ENCODE assay signal across 12 mouse cellular contexts in genomic region chr13:5779410-5779809, GRCm38 (mm10).
DNase-seq lines count a peak whose midpoint lies in the region; ATAC-seq lines count a peak whose summit lies in the region.
"Had no signal": no experiment of that assay in that cellular context is flagged by ENCODE, and none has a peak within 500 bp of the region (broad histone marks: within the 10 kb centered on the region; RNA-seq: fewer than 3 reads in every experiment).

No protein-coding gene starts in this region.

- H3K27ac ChIP-seq in hindbrain, embryonic 11.5 days (ENCODE audit: low read depth, low read length), result no peak overlapping the region
- no peak overlapping the region for H3K27ac ChIP-seq in hindbrain, embryonic 12.5 days
- no peak overlapping the region for H3K27ac ChIP-seq in kidney, embryonic 15.5 days
- H3K27ac ChIP-seq in kidney, embryonic 16.5 days (ENCODE audit: low read length), result no peak overlapping the region
- H3K27ac ChIP-seq: midbrain, embryonic 12.5 days had no signal

- no peaks in the 10 kb centered on the region for H3K27me3 ChIP-seq in hindbrain, embryonic 11.5 days (ENCODE audit: control insufficient read depth, insufficient read depth, low read length)
- H3K27me3 ChIP-seq in hindbrain, embryonic 12.5 days, result no peaks in the 10 kb centered on the region
- no peaks in the 10 kb centered on the region for H3K27me3 ChIP-seq in kidney, embryonic 15.5 days
- no peaks in the 10 kb centered on the region for H3K27me3 ChIP-seq in kidney, embryonic 16.5 days (ENCODE audit: insufficient read depth, low read length)
- H3K27me3 ChIP-seq: heart, embryonic 12.5 days; midbrain, embryonic 12.5 days had no signal

- H3K4me3 ChIP-seq in hindbrain, embryonic 11.5 days (ENCODE audit: low read depth, low read length), result no peak overlapping the region
- H3K4me3 ChIP-seq in hindbrain, embryonic 12.5 days, result no peak overlapping the region
- H3K4me3 ChIP-seq in kidney, embryonic 15.5 days (replicated peaks), result no peak overlapping the region
- no peak overlapping the region for H3K4me3 ChIP-seq in kidney, embryonic 16.5 days (ENCODE audit: low read length)
- H3K4me3 ChIP-seq: heart, embryonic 12.5 days; midbrain, embryonic 12.5 days had no signal

- no peaks in the 10 kb centered on the region for H3K36me3 ChIP-seq in hindbrain, embryonic 11.5 days (ENCODE audit: control insufficient read depth, insufficient read depth, low read length)
- H3K36me3 ChIP-seq in hindbrain, embryonic 12.5 days, result no peaks in the 10 kb centered on the region
- H3K36me3 ChIP-seq in kidney, embryonic 15.5 days, result no peaks in the 10 kb centered on the region
- no peaks in the 10 kb centered on the region for H3K36me3 ChIP-seq in kidney, embryonic 16.5 days (ENCODE audit: insufficient read depth, low read length)
- H3K36me3 ChIP-seq: heart, embryonic 12.5 days; midbrain, embryonic 12.5 days had no signal

- ATAC-seq in hindbrain, embryonic 11.5 days (ENCODE audit: low FRiP score), result no peak
- ATAC-seq in hindbrain, embryonic 12.5 days (ENCODE audit: low FRiP score), result no peak
- ATAC-seq in granulocyte monocyte progenitor cell, adult 5-6 weeks (replicated peaks; ENCODE audit: poor library complexity, severe bottlenecking), result peak; percentile 88
- no peak for ATAC-seq in kidney, embryonic 15.5 days (replicated peaks; ENCODE audit: low FRiP score)
- no peak for ATAC-seq in kidney, embryonic 16.5 days (ENCODE audit: low FRiP score, low TSS enrichment)

- whole genome bisulfite sequencing in hindbrain, embryonic 11.5 days, result 51% methylated on average over 4 of the region's 4 CpGs
- WGBS in hindbrain, embryonic 12.5 days, result 47% methylated on average over 4 of the region's 4 CpGs
- 41% methylated on average over 4 of the region's 4 CpGs for WGBS in kidney, embryonic 15.5 days
- 56% methylated on average over 4 of the region's 4 CpGs for WGBS in kidney, embryonic 16.5 days

- H3K9me3 ChIP-seq in hindbrain, embryonic 11.5 days (ENCODE audit: control insufficient read depth, low read length), result no peaks in the 10 kb centered on the region
- H3K9me3 ChIP-seq in hindbrain, embryonic 12.5 days (replicated peaks), result no peaks in the 10 kb centered on the region
- no peaks in the 10 kb centered on the region for H3K9me3 ChIP-seq in kidney, embryonic 15.5 days (replicated peaks)
- no peaks in the 10 kb centered on the region for H3K9me3 ChIP-seq in kidney, embryonic 16.5 days (ENCODE audit: low read length)
- H3K9me3 ChIP-seq: heart, embryonic 12.5 days; midbrain, embryonic 12.5 days had no signal

- peak; percentile 23 for DNase-seq in hindbrain, embryonic 11.5 days (ENCODE audit: low spot score)
- peak; percentile 24 for DNase-seq in 416B (ENCODE audit: low read depth)
- DNase-seq in MEL-GATA-1-ER (ENCODE audit: extremely low read depth, low read depth), result peak; percentile 27
- no peak for DNase-seq in left cerebral cortex, adult 9 months (ENCODE audit: low spot score in 2 of 2)
- DNase-seq: kidney, adult 9 months; left cerebral cortex, postnatal 4 days had no signal

- no peak overlapping the region for H3K4me2 ChIP-seq in hindbrain, embryonic 11.5 days (replicated peaks; ENCODE audit: low read depth, low read length)
- H3K4me2 ChIP-seq in hindbrain, embryonic 12.5 days (replicated peaks), result no peak overlapping the region
- no peak overlapping the region for H3K4me2 ChIP-seq in kidney, embryonic 15.5 days
- H3K4me2 ChIP-seq in kidney, embryonic 16.5 days (replicated peaks; ENCODE audit: low read depth, low read length), result no peak overlapping the region
- H3K4me2 ChIP-seq: heart, embryonic 12.5 days; midbrain, embryonic 12.5 days had no signal

- H3K9ac ChIP-seq in hindbrain, embryonic 11.5 days (ENCODE audit: low read depth, low read length), result no peak overlapping the region
- no peak overlapping the region for H3K9ac ChIP-seq in hindbrain, embryonic 12.5 days
- no peak overlapping the region for H3K9ac ChIP-seq in kidney, embryonic 15.5 days
- no peak overlapping the region for H3K9ac ChIP-seq in kidney, embryonic 16.5 days (replicated peaks; ENCODE audit: low read length)
- H3K9ac ChIP-seq: heart, embryonic 12.5 days; midbrain, embryonic 12.5 days had no signal

- no peaks in the 10 kb centered on the region for H3K4me1 ChIP-seq in hindbrain, embryonic 11.5 days (replicated peaks; ENCODE audit: control insufficient read depth, insufficient read depth, low read length)
- no peaks in the 10 kb centered on the region for H3K4me1 ChIP-seq in hindbrain, embryonic 12.5 days
- H3K4me1 ChIP-seq in kidney, embryonic 15.5 days, result no peaks in the 10 kb centered on the region
- no peaks in the 10 kb centered on the region for H3K4me1 ChIP-seq in kidney, embryonic 16.5 days (ENCODE audit: insufficient read depth, low read length)
- H3K4me1 ChIP-seq: heart, embryonic 12.5 days; midbrain, embryonic 12.5 days had no signal

Comparison
In these comparisons a context has a peak if more than half of its experiments do, and no peak if none do; other contexts are left out.
1. DNase-seq: peak in hindbrain, embryonic 11.5 days (single experiment), 416B (single experiment) and MEL-GATA-1-ER (single experiment); none in left cerebral cortex, adult 9 months (0 of 2).